Mouse (Mus musculus) heart, adult 2 months (tissue): ENCODE results near the gene Snrpb2. TPM values are rescaled to one million over a fixed set of nuclear protein-coding genes. Genes with fewer than 3 reads are reported as not detected.
A peak's percentile ranks its signal among the peaks of the same experiment; 100 is the strongest.

Experiments
- DNase-seq, 2 experiments: peaks; one replicate each; pipeline ENCODE4 v3.0.0; 2021
- H3K27ac ChIP-seq: fragments of 200-600 bp; 2 replicates; pipeline ENCODE4 v1.8.1; 2022
- H3K27me3 ChIP-seq: fragments of 200-500 bp; 2 replicates; pipeline ENCODE4 v1.6.1; 2012; ENCODE audit warnings: mild to moderate bottlenecking, low read length, inconsistent platforms, mixed read lengths; ENCODE audit not compliant: control insufficient read depth, insufficient read depth
- H3K36me3 ChIP-seq: fragments of 200-500 bp; 2 replicates; pipeline ENCODE4 v1.6.1; 2012; ENCODE audit warnings: low read length, inconsistent platforms; ENCODE audit not compliant: control insufficient read depth, insufficient read depth
- H3K4me1 ChIP-seq: fragments of 200-500 bp; 2 replicates; pipeline ENCODE4 v1.6.1; 2011; ENCODE audit warnings: low read length; ENCODE audit not compliant: control insufficient read depth, insufficient read depth
- H3K4me3 ChIP-seq: fragments of 200-600 bp; 2 replicates; pipeline ENCODE4 v1.8.1; 2022
- H3K79me2 ChIP-seq: fragments of 200-500 bp; replicated peaks from 2 replicates; pipeline ENCODE4 v1.6.1; 2012; ENCODE audit warnings: mild to moderate bottlenecking, inconsistent platforms, low read length, moderate library complexity, mixed read lengths; ENCODE audit not compliant: control insufficient read depth, insufficient read depth
- H3K9ac ChIP-seq: fragments of 200-500 bp; 2 replicates; pipeline ENCODE4 v1.6.1; 2012; ENCODE audit warnings: low read depth, mild to moderate bottlenecking, control low read depth, inconsistent platforms, low read length, mixed read lengths
- CTCF ChIP-seq: fragments of 200-600 bp; IDR thresholded peaks from 2 replicates; pipeline ENCODE4 v1.8.1; 2022; ENCODE audit warnings: antibody characterized with exemption, mild to moderate bottlenecking, moderate library complexity
- EP300 ChIP-seq: fragments of 200-500 bp; IDR thresholded peaks from 2 replicates; pipeline ENCODE4 v1.6.1; 2011; ENCODE audit warnings: low read depth, low read length, control low read depth; ENCODE audit not compliant: insufficient read depth
- POLR2A ChIP-seq: fragments of 200-500 bp; IDR thresholded peaks from 2 replicates; pipeline ENCODE4 v1.6.1; 2011; ENCODE audit warnings: mild to moderate bottlenecking, low read depth, low read length, control low read depth; ENCODE audit not compliant: insufficient read depth
- WGBS: fragments of 180-500 bp; shearing (Covaris S2); methylation state at CpG from one replicate; pipeline ENCODE4 v1.1.7; 2018; 5-methylcytosine and 5-hydroxymethylcytosine counted together
- intact Hi-C: fragments of 180-260 bp; cut with DNase I; formaldehyde crosslinking; loops from one replicate; pipeline ENCODE4 v1.15.1; 2025
- long read RNA-seq: library from polyadenylated mRNA; stranded (forward); transcript quantifications from one replicate; pipeline ENCODE4 v2.0.0, GENCODE M21; 2021
- polyA plus RNA-seq: library from polyadenylated mRNA; depleted of rRNA; stranded (reverse); fragments of >200 nt; gene quantifications from 2 replicates; pipeline ENCODE4 v1.2.3, GENCODE M21; 2012; rRNA removed
- total RNA-seq, 2 experiments: library from RNA; stranded (reverse); gene quantifications; 2 replicates each; pipeline ENCODE4 v1.2.3; 2021

The Snrpb2 gene
- total RNA-seq (10 to 100 TPM; 20.6 to 21.2 TPM), polyA plus RNA-seq (3.9 and 7.8 TPM in 2 replicates)
- long read RNA-seq, transcript Snrpb2-201 (7 exons, 2,061 nt): major isoform, 11 of 13 reads
- long read RNA-seq, partial matches to known transcripts: 0 of 13 reads
- long read RNA-seq, other reads (novel, unspliced or antisense): 2 of 13 reads

DNA sequence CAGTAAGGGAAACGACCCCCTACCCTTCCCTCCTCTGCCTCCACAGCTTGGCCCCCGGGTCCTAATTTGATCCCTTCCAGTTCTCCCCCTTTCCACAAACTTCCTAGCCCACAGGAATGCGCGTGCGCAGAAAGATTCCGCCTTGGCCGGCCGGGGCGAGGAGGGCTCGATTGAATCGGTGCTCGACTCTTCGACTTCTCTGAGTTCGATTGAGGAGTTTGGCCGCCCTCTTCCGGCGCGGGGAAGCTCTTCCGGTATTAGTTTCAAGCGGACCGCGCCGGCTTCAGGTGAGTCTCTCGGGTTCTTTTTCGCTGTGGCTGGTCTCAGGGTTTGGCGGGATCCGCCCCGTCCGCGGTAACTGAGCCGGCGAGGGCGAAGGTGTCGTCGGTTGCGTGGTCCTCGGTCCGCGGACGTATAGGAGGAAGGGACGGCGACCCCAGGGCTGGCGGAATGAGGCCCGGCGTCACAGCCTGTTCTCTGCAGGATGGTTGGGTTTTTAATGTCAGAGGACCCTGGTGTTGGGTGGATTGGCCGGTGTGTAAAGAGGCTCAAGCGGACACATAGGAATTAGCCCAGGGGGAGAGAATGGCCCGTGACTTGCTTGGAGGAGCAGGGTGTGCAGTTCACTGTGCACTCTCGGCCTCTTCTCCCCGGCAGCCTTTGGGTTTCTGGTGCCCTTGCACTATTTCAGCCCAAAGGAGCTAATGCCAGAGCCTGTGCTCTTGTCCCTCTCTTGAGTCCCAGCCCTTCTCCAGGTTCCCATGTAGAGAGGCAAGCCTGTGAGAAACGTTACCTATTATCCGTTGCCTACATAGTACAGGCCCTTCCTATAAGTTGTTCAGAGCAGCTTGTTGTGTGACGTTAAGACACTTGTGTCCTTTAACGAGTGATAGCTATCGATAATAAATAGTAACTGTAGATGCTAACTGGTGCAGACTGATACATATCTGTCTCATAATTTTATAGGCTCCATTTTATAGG is at the start of gene Snrpb2:
Gene Snrpb2 (plus strand): TSS at position 228 of the 981 bp plus-strand sequence.
- 1% methylated on average over 55 of the region's 55 CpGs for WGBS
- H3K27me3 ChIP-seq: no peaks in the 10 kb centered on the region
- H3K4me3 ChIP-seq: peak within 1 kb of the TSS; percentile 99
- H3K27ac ChIP-seq: peak within 1 kb of the TSS; percentile 82
- intact Hi-C loops: loop anchor here (2.0 to 10.0 kb wide), 2 partner anchors 162 to 188 kb away; partner anchors contain the start of gene Kif16b
- DNase-seq: peak; percentile 91 to 94
- TF ChIP-seq EP300 (0 out of 2 replicates have a peak, but pooled peaks have one; percentile 47), CTCF (peak; percentile 28), POLR2A (peak; percentile 52; the same call in 1 of the 2 replicates)
- peaks cover 5% of the 10 kb centered on the region for H3K4me1 ChIP-seq
- H3K79me2 ChIP-seq: peaks cover 4% of the 10 kb centered on the region
- peak within 1 kb of the TSS; percentile 98 for H3K9ac ChIP-seq
- peaks cover 16% of the 10 kb centered on the region for H3K36me3 ChIP-seq

GRCm38 (mm10) chr2:143013057-143013456 is 49.8 kb upstream of the Snrpb2 start:
- H3K27me3 ChIP-seq: no peaks in the 10 kb centered on the region
- DNase-seq: no peak
- H3K9ac ChIP-seq: no peak overlapping the region
- no peaks in the 10 kb centered on the region for H3K36me3 ChIP-seq
- WGBS: 55% methylated on average over 5 of the region's 5 CpGs
- no peak overlapping the region for H3K4me3 ChIP-seq
- intact Hi-C loops: no loop called here
- no peaks in the 10 kb centered on the region for H3K4me1 ChIP-seq
- no peaks in the 10 kb centered on the region for H3K79me2 ChIP-seq
- no peak for TF ChIP-seq EP300
- TF ChIP-seq POLR2A: no peak
- TF ChIP-seq CTCF: no peak
- no peak overlapping the region for H3K27ac ChIP-seq

- H3K27ac ChIP-seq: no peak overlapping the region
- no peak for DNase-seq
- no peaks in the 10 kb centered on the region for H3K36me3 ChIP-seq
- no peaks in the 10 kb centered on the region for H3K27me3 ChIP-seq
- no peaks in the 10 kb centered on the region for H3K79me2 ChIP-seq
- TF ChIP-seq POLR2A (no peak), CTCF (no peak), EP300 (no peak)
- intact Hi-C loops: no loop called here
- H3K9ac ChIP-seq: no peak overlapping the region
- no peaks in the 10 kb centered on the region for H3K4me1 ChIP-seq
- no peak overlapping the region for H3K4me3 ChIP-seq
- 94% methylated on average over 8 of the region's 8 CpGs for WGBS
Observed at GRCm38 (mm10) chr2:143018084-143018483, 44.8 kb upstream of the Snrpb2 start.

- H3K27ac ChIP-seq: no peak overlapping the region
- no peak for DNase-seq
- WGBS: 42% methylated on average over 5 of the region's 5 CpGs
- no peaks in the 10 kb centered on the region for H3K36me3 ChIP-seq
- H3K4me1 ChIP-seq: no peaks in the 10 kb centered on the region
- intact Hi-C loops: no loop called here
- H3K79me2 ChIP-seq: no peaks in the 10 kb centered on the region
- H3K9ac ChIP-seq: no peak overlapping the region
- no peaks in the 10 kb centered on the region for H3K27me3 ChIP-seq
- H3K4me3 ChIP-seq: no peak overlapping the region
- TF ChIP-seq POLR2A (no peak), CTCF (no peak), EP300 (no peak)
Observed at GRCm38 (mm10) chr2:143018591-143019130, 44.2 kb upstream of the Snrpb2 start.

DNA sequence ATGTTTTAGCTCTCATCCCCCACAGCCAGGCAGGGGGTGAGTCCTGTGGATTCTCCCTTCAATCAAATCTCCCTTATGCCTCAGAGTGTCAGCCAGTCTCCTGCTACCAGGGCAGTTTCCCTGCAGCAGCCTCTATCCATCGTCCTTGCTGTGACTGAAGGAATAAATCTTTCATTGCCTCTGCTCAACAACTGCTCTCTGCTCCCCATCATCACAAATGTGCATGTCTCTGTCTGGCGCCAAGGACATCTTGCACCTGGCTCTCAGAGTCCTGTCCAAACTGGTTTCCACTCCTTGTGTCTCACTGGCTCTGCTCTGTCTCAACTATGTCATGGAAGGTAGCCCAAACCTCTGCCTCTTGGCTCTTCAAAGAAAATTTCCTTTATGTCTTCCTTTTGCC is 43.1 kb upstream of the Snrpb2 start:
- 44% methylated on average over 2 of the region's 2 CpGs for WGBS
- no peak for TF ChIP-seq POLR2A
- no peak for TF ChIP-seq EP300
- TF ChIP-seq CTCF: no peak

DNA sequence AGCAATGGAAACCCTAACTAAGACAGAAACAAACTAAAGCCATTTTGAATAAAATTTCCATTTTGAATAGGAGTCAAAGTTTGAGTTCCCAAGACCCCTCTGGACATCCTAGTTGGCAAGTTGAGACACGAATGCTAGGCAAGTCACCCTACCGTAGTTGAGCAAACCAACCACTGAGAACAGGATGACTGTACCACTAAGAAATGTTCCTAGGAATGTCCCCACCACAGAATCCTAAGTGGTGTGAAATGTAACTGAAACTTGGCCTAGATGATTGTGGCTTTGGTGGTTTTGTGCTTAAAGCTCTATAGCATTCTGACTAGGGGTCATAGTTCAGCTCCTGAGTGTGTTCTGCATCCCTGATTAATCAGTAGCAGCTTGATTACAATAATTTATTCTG is 39.5 kb upstream of the Snrpb2 start:
- H3K4me1 ChIP-seq: no peaks in the 10 kb centered on the region
- TF ChIP-seq EP300 (no peak), POLR2A (no peak), CTCF (no peak)
- H3K79me2 ChIP-seq: no peaks in the 10 kb centered on the region
- intact Hi-C loops: no loop called here
- H3K4me3 ChIP-seq: no peak overlapping the region
- no peak overlapping the region for H3K27ac ChIP-seq
- H3K9ac ChIP-seq: no peak overlapping the region
- no peak for DNase-seq
- no peaks in the 10 kb centered on the region for H3K27me3 ChIP-seq
- no peaks in the 10 kb centered on the region for H3K36me3 ChIP-seq
- 73% methylated on average over 2 of the region's 2 CpGs for WGBS

More for the DNA sequence above, 43.1 kb upstream of the Snrpb2 start:
- Histone ChIP-seq H3K9ac (no peak overlapping the region), H3K27ac (no peak overlapping the region), H3K79me2 (no peaks in the 10 kb centered on the region), H3K4me3 (no peak overlapping the region), H3K36me3 (no peaks in the 10 kb centered on the region), H3K4me1 (no peaks in the 10 kb centered on the region), H3K27me3 (no peaks in the 10 kb centered on the region)
- no peak for DNase-seq
- intact Hi-C loops: no loop called here
